Mouse (Mus musculus): ENCODE results near the gene Scimp. TPM values are rescaled to one million over a fixed set of nuclear protein-coding genes. Genes with fewer than 3 reads are reported as not detected.

Gene Scimp
- polyA plus RNA-seq (2012; rRNA removed), result 0.63 and 0.94 TPM in 2 replicates

DNA sequence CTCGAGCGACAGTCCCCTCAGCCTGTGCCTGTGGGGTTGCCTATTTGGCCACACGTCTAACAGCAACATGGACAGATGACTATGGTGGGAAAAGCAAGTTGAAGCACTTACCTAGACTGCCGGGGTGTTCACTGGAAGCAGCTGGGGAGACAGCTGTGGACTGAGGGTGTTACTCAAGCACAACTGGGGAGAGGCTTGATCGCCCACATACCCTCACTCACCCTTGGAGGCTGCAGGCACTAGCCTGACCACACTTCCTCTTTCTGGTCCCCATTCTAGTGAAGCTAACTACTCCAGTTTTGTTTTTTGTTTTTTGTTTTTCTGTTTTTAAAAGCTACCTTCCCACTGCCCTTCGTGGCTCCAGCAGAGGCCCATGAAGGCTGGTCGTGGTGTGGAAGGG is at the start of gene Scimp:
Scimp (minus strand) TSS at position 222 of the 400 bp plus-strand sequence.

DNA sequence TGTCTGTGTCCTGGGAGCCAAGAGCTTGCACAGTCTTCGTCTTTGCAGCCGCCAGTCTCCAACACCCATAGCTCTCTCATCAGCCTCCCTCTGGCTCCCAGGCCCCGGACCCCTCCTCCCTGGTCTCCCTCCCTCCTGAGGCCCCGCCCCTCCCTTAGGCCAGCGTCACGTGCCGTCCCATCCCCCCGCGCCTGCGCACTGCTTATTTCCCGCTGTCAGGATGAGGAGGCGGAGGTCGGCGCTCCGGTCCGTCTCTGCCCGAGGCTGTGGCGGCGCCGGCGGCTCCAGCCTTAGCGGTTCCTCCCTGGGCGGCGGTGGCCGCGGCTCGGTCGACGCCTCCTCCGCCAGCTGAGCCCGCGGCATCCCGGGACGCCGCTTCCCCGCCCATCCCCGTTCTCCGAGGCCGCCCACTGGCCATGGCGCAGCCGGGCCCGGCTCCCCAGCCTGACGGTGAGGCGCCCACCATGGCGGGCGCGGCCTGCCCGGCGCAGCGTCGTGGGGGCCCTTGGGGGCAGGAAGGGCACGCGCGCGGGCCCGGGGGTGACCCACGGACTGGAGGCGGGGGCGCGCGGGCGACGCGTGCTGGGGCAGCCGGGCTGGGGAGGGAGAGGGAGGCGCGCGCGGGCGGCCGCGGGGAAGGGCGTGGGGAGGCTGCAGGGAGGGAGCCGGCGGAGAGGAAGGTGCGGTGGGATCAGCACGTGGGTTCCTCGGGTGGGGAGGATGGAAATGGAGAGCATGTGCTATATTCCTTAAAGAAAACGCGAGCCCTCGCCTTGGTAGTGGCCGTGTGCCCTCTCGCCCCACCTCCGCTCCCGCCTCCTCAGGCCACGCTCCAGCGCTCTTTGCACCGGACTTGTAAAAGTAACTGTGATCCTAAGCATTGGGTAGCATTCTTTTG is 32.4 kb upstream of the Scimp start, which contains the start of gene Rabep1:
Rabep1 (plus strand) TSS at position 220 of the 898 bp plus-strand sequence.

DNA sequence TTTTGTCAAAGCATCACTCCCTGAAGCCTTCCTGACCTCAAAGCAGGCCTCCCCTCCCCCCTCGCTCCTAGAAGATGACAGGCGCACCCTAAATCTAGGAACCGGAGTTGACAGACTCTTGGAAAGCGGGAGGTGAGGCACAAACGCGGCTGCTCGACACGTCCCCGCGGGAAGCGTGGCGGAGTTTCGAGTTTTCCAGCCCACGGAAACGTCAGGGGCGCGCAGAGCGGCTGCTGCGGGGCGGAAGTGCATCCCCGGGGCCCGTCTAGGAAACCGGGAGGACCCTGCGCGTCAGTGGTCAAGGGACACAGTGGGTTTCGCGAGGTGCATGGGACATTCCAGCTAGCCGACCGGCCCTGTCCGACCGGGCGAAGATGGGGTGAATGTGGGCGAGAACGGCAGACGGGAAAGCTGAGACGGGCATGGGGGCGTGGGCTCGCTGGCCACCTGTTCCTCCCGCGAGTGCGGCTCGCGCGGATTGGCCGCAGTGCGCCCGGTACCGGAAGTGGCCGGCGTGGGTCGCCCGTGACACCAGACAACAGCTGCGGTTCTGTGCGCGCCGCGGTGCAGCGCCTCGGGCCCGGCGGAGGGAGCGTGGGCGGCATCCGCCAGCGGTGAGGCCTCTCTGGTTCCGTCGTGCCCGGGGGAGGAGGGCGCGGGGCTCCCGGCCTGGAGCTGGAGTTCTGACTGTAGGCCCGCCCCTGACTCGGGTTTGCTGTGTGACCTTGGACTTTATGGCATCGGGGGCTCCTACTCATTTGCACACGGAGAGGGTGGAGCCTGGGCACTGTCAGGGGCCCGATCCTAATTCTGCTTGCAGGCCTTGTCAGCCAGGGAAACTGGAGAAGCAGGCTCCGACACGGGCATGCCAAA is 48.2 kb downstream of the Scimp start, which contains the start of gene Zfp3:
Zfp3 (plus strand) TSS at position 274 of the 873 bp plus-strand sequence.

Other genes with a start within 250 kb of the Scimp start
- 104 and 119 TPM in 2 replicates for gene Mink1, start 249.7 kb downstream of the Scimp start, polyA plus RNA-seq (2012; rRNA removed)
- not detected in 2 replicates for gene 4930544D05Rik, start 196.7 kb downstream of the Scimp start, polyA plus RNA-seq (2012; rRNA removed)
- 0.21 TPM in 1 of 2 replicates, not detected in the other for gene Chrne, start 193.4 kb downstream of the Scimp start, polyA plus RNA-seq (2012; rRNA removed)
- not detected in 2 replicates for gene Gp1ba, start 173.5 kb downstream of the Scimp start, polyA plus RNA-seq (2012; rRNA removed)
- 81.7 and 112 TPM in 2 replicates for gene Rnf167, start 165.4 kb downstream of the Scimp start, polyA plus RNA-seq (2012; rRNA removed)
- gene Slc25a11, start 165.1 kb downstream of the Scimp start, polyA plus RNA-seq (2012; rRNA removed), result 129 and 132 TPM in 2 replicates
- gene Pfn1, start 157.9 kb downstream of the Scimp start, polyA plus RNA-seq (2012; rRNA removed), result 2,946 and 3,327 TPM in 2 replicates
- gene Eno3, start 155.4 kb downstream of the Scimp start, polyA plus RNA-seq (2012; rRNA removed), result 120 and 156 TPM in 2 replicates
- 17.9 and 21.9 TPM in 2 replicates for gene Spag7, start 143.2 kb downstream of the Scimp start, polyA plus RNA-seq (2012; rRNA removed)
- 64.7 TPM in 2 replicates for gene Camta2, start 124.5 kb downstream of the Scimp start, polyA plus RNA-seq (2012; rRNA removed)
- gene Inca1, start 112.4 kb downstream of the Scimp start, polyA plus RNA-seq (2012; rRNA removed), result 1.1 TPM in 2 replicates
- 112 and 117 TPM in 2 replicates for gene Kif1c, start 112.0 kb downstream of the Scimp start, polyA plus RNA-seq (2012; rRNA removed)
- gene Zfp3, start 48.4 kb downstream of the Scimp start, polyA plus RNA-seq (2012; rRNA removed), result 1.1 and 1.3 TPM in 2 replicates
- gene Rabep1, start 32.2 kb upstream of the Scimp start, polyA plus RNA-seq (2012; rRNA removed), result 1.8 and 2.0 TPM in 2 replicates
- gene Nup88, start 157.4 kb upstream of the Scimp start, polyA plus RNA-seq (2012; rRNA removed), result 16.0 and 18.7 TPM in 2 replicates
- gene Rpain, start 157.6 kb upstream of the Scimp start, polyA plus RNA-seq (2012; rRNA removed), result 15.6 and 18.3 TPM in 2 replicates
- gene C1qbp, start 170.4 kb upstream of the Scimp start, polyA plus RNA-seq (2012; rRNA removed), result 169 and 185 TPM in 2 replicates
- 12.8 and 13.4 TPM in 2 replicates for gene Dhx33, start 191.9 kb upstream of the Scimp start, polyA plus RNA-seq (2012; rRNA removed)
- gene Mis12, start 207.0 kb upstream of the Scimp start, polyA plus RNA-seq (2012; rRNA removed), result 1.8 and 2.1 TPM in 2 replicates
- gene Derl2, start 207.3 kb upstream of the Scimp start, polyA plus RNA-seq (2012; rRNA removed), result 5.6 and 7.2 TPM in 2 replicates
- 1.8 and 4.1 TPM in 2 replicates for gene 6330403K07Rik, start 220.9 kb upstream of the Scimp start, polyA plus RNA-seq (2012; rRNA removed)